Mouse (Mus musculus) liver, adult 2 months (tissue): Measurements from ENCODE around the gene Dmac2. TPM values are rescaled to one million over a fixed set of nuclear protein-coding genes. Genes with fewer than 3 reads are reported as not detected.

Experiments used
- DNase-seq: peaks from one replicate; pipeline ENCODE4 v3.0.0-alpha.2; 2011; ENCODE audit warnings: low read depth, low spot score; ENCODE audit errors: extremely low read depth
- H3K27ac ChIP-seq: fragments of 200-500 bp; replicated peaks from 2 replicates; pipeline ENCODE4 v1.5.1; 2012; ENCODE audit warnings: low read depth, mild to moderate bottlenecking, control low read depth, inconsistent platforms, low read length; ENCODE audit not compliant: insufficient read depth
- H3K27me3 ChIP-seq: fragments of 200-500 bp; 2 replicates; pipeline ENCODE4 v1.6.1; 2012; ENCODE audit warnings: mild to moderate bottlenecking, moderate library complexity, low read length, inconsistent platforms; ENCODE audit not compliant: control insufficient read depth, insufficient read depth
- H3K36me3 ChIP-seq: fragments of 200-500 bp; 2 replicates; pipeline ENCODE4 v1.6.1; 2012; ENCODE audit warnings: low read length, inconsistent platforms; ENCODE audit not compliant: control insufficient read depth, insufficient read depth
- H3K4me1 ChIP-seq: fragments of 200-500 bp; 2 replicates; pipeline ENCODE4 v1.6.1; 2011; ENCODE audit warnings: low read length; ENCODE audit not compliant: control insufficient read depth, insufficient read depth
- H3K4me3 ChIP-seq: fragments of 200-500 bp; 2 replicates; pipeline ENCODE4 v1.5.1; 2011; ENCODE audit warnings: low read depth, mild to moderate bottlenecking, control low read depth, low read length, moderate library complexity; ENCODE audit not compliant: insufficient read depth
- H3K79me2 ChIP-seq: fragments of 200-500 bp; 2 replicates; pipeline ENCODE4 v1.6.1; 2012; ENCODE audit warnings: inconsistent platforms, mild to moderate bottlenecking, low read length, moderate library complexity; ENCODE audit not compliant: control insufficient read depth, insufficient read depth
- H3K9ac ChIP-seq: fragments of 200-500 bp; 2 replicates; pipeline ENCODE4 v1.6.1; 2012; ENCODE audit warnings: low read depth, mild to moderate bottlenecking, control low read depth, inconsistent platforms, low read length
- CTCF ChIP-seq: fragments of 200-500 bp; IDR thresholded peaks from 2 replicates; pipeline ENCODE4 v1.5.1; 2011; ENCODE audit warnings: low read depth, low read length, control low read depth
- POLR2A ChIP-seq: fragments of 200-500 bp; IDR thresholded peaks from 2 replicates; pipeline ENCODE4 v1.6.1; 2011; ENCODE audit warnings: low read length, control low read depth; ENCODE audit not compliant: insufficient read depth; ENCODE audit errors: extremely low read depth
- WGBS: fragments of 180-500 bp; shearing (Covaris S2); methylation state at CpG from one replicate; pipeline ENCODE4 v1.1.7; 2018; 5-methylcytosine and 5-hydroxymethylcytosine counted together
- polyA plus RNA-seq: library from polyadenylated mRNA; depleted of rRNA; stranded (reverse); fragments of >200 nt; gene quantifications from 2 replicates; pipeline ENCODE4 v1.2.3, GENCODE M21; 2012
- total RNA-seq: library from RNA; depleted of rRNA; stranded (reverse); fragments of >200 nt; gene quantifications from 2 replicates; pipeline ENCODE4 v1.2.3, GENCODE M21; 2014

Dmac2 gene
- total and polyA plus RNA-seq, 2 experiments, result 40.7 to 64.0 TPM

GRCm38 (mm10) chr7:25651281-25651680 is 32.1 kb downstream of the Dmac2 start:
- Histone ChIP-seq H3K4me1 (peaks cover 33% of the 10 kb centered on the region), H3K27ac (no peak overlapping the region), H3K4me3 (no peak overlapping the region), H3K27me3 (no peaks in the 10 kb centered on the region), H3K9ac (no peak overlapping the region), H3K36me3 (no peaks in the 10 kb centered on the region), H3K79me2 (peaks cover 44% of the 10 kb centered on the region)
- DNase-seq, result peak; percentile 21
- 0 out of 2 replicates have a peak, but pooled peaks have one; percentile 13 for TF ChIP-seq CTCF
- TF ChIP-seq POLR2A, result no peak
- WGBS, result 88% methylated on average over 8 of the region's 8 CpGs

GRCm38 (mm10) chr7:25652244-25652759 is 33.1 kb downstream of the Dmac2 start:
- no peaks in the 10 kb centered on the region for H3K36me3 ChIP-seq
- peaks cover 37% of the 10 kb centered on the region for H3K4me1 ChIP-seq
- no peak for DNase-seq
- H3K79me2 ChIP-seq, result peaks cover 45% of the 10 kb centered on the region; the same call in 1 of the 2 replicates
- H3K27me3 ChIP-seq, result no peaks in the 10 kb centered on the region
- H3K9ac ChIP-seq, result no peak overlapping the region
- 70% methylated on average over 12 of the region's 12 CpGs for WGBS
- no peak overlapping the region for H3K27ac ChIP-seq
- no peak overlapping the region for H3K4me3 ChIP-seq
- no peak for TF ChIP-seq POLR2A
- no peak for TF ChIP-seq CTCF

GRCm38 (mm10) chr7:25655601-25656428 is 36.6 kb downstream of the Dmac2 start:
- TF ChIP-seq POLR2A (0 out of 2 replicates have a peak, but pooled peaks have one; percentile 1), CTCF (no peak)
- Histone ChIP-seq H3K36me3 (no peaks in the 10 kb centered on the region), H3K4me3 (peak overlapping the region; percentile 56), H3K27ac (peak overlapping the region; percentile 98), H3K79me2 (peaks cover 31% of the 10 kb centered on the region; the same call in 1 of the 2 replicates), H3K4me1 (peaks cover 21% of the 10 kb centered on the region), H3K27me3 (no peaks in the 10 kb centered on the region), H3K9ac (peak overlapping the region; percentile 75)
- peak; percentile 98 for DNase-seq
- WGBS, result 26% methylated on average over 11 of the region's 11 CpGs

GRCm38 (mm10) chr7:25657785-25658184 is 38.6 kb downstream of the Dmac2 start:
- Histone ChIP-seq H3K27ac (peak overlapping the region; percentile 98), H3K27me3 (no peaks in the 10 kb centered on the region), H3K36me3 (peaks cover 3% of the 10 kb centered on the region; the same call in 1 of the 2 replicates), H3K4me3 (peak overlapping the region; percentile 77), H3K4me1 (peaks cover 11% of the 10 kb centered on the region), H3K79me2 (peaks cover 22% of the 10 kb centered on the region; the same call in 1 of the 2 replicates), H3K9ac (peak overlapping the region; percentile 84)
- WGBS, result 7% methylated on average over 10 of the region's 10 CpGs
- no peak for TF ChIP-seq POLR2A
- TF ChIP-seq CTCF, result no peak
- peak; percentile 90 for DNase-seq

GRCm38 (mm10) chr7:25658657-25659472 is 39.7 kb downstream of the Dmac2 start, which contains the start of the genes Bckdha and Exosc5:
Gene Bckdha (minus strand): TSS chr7:25658981.
Gene Exosc5 (plus strand): TSS chr7:25659164.
- WGBS, result under 1% methylated on average over 50 of the region's 50 CpGs
- TF ChIP-seq CTCF (no peak), POLR2A (peak; percentile 90)
- peaks cover 11% of the 10 kb centered on the region for H3K4me1 ChIP-seq
- peak within 1 kb of the TSS; percentile 96 for H3K27ac ChIP-seq
- H3K9ac ChIP-seq, result peak within 1 kb of the TSS; percentile 84
- peak within 1 kb of the TSS; percentile 80 for H3K4me3 ChIP-seq
- no peaks in the 10 kb centered on the region for H3K27me3 ChIP-seq
- H3K36me3 ChIP-seq, result peaks cover 4% of the 10 kb centered on the region; the same call in 1 of the 2 replicates
- peak; percentile 97 for DNase-seq
- H3K79me2 ChIP-seq, result peaks cover 13% of the 10 kb centered on the region; the same call in 1 of the 2 replicates
